Mouse (Mus musculus) mature B cell (primary cell): ENCODE data around the gene 6030452D12Rik.

Experiments
- in situ Hi-C: fragments of 300-500 bp; cut with MboI; formaldehyde crosslinking; loops from 2 replicates; pipeline ENCODE4 v1.14.3; 2019

Gene 6030452D12Rik

GRCm38 (mm10) chr8:106516581-106516980 lies 16.3 kb downstream of the 6030452D12Rik start:
- in situ Hi-C loops = no loop called here

GRCm38 (mm10) chr8:106518763-106519162 lies 18.4 kb downstream of the 6030452D12Rik start:
- in situ Hi-C loops = no loop called here

- in situ Hi-C loops = no loop called here
Observed at GRCm38 (mm10) chr8:106520578-106520977, 20.3 kb downstream of the 6030452D12Rik start.

GRCm38 (mm10) chr8:106521845-106522244 lies 21.5 kb downstream of the 6030452D12Rik start:
- in situ Hi-C loops = no loop called here

- in situ Hi-C loops = no loop called here
Observed at GRCm38 (mm10) chr8:106526725-106527124, 26.4 kb downstream of the 6030452D12Rik start.

- in situ Hi-C loops = no loop called here
Observed at GRCm38 (mm10) chr8:106527241-106528036, 27.1 kb downstream of the 6030452D12Rik start.

- in situ Hi-C loops = no loop called here
Observed at GRCm38 (mm10) chr8:106528596-106529249, 28.4 kb downstream of the 6030452D12Rik start.

GRCm38 (mm10) chr8:106529885-106530482 lies 29.7 kb downstream of the 6030452D12Rik start:
- in situ Hi-C loops = no loop called here

- in situ Hi-C loops = no loop called here
Observed at GRCm38 (mm10) chr8:106530566-106530965, 30.2 kb downstream of the 6030452D12Rik start.

GRCm38 (mm10) chr8:106533709-106534108 lies 33.4 kb downstream of the 6030452D12Rik start:
- in situ Hi-C loops = no loop called here

- in situ Hi-C loops = no loop called here
Observed at GRCm38 (mm10) chr8:106534449-106534848, 34.1 kb downstream of the 6030452D12Rik start.

GRCm38 (mm10) chr8:106535448-106535847 lies 35.1 kb downstream of the 6030452D12Rik start:
- in situ Hi-C loops = no loop called here

- in situ Hi-C loops = no loop called here
Observed at GRCm38 (mm10) chr8:106539193-106539592, 38.9 kb downstream of the 6030452D12Rik start.

- in situ Hi-C loops = no loop called here
Observed at GRCm38 (mm10) chr8:106541002-106541401, 40.7 kb downstream of the 6030452D12Rik start.

GRCm38 (mm10) chr8:106543043-106543442 lies 42.7 kb downstream of the 6030452D12Rik start:
- in situ Hi-C loops = no loop called here

GRCm38 (mm10) chr8:106545149-106545548 lies 44.8 kb downstream of the 6030452D12Rik start:
- in situ Hi-C loops = no loop called here

- in situ Hi-C loops = no loop called here
Observed at GRCm38 (mm10) chr8:106546746-106547145, 46.4 kb downstream of the 6030452D12Rik start.

- in situ Hi-C loops = no loop called here
Observed at GRCm38 (mm10) chr8:106548366-106548936, 48.1 kb downstream of the 6030452D12Rik start.

GRCm38 (mm10) chr8:106550906-106551305 lies 50.6 kb downstream of the 6030452D12Rik start:
- in situ Hi-C loops = no loop called here

GRCm38 (mm10) chr8:106554011-106554410 lies 53.7 kb downstream of the 6030452D12Rik start:
- in situ Hi-C loops = no loop called here

- in situ Hi-C loops = no loop called here
Observed at GRCm38 (mm10) chr8:106556068-106556645, 55.8 kb downstream of the 6030452D12Rik start.
